Mouse (Mus musculus): ENCODE data around the gene Rere. TPM values are rescaled to one million over a fixed set of nuclear protein-coding genes. Genes with fewer than 3 reads are reported as not detected.
"Not testable (repeated sequence)": the region's sequence is repeated elsewhere in the genome, so short reads cannot be mapped to it uniquely, and the experiment has no call there.

Rere gene
- polyA plus RNA-seq, 1 experiment from 2014 or later = 23.1 TPM

- 73% methylated on average over 15 of the region's 15 CpGs for WGBS
- Histone ChIP-seq H3K27me3 (ENCODE audit: control insufficient read depth, insufficient read depth, low read length) (no peaks in the 10 kb centered on the region), H3K36me3 (ENCODE audit: control insufficient read depth, insufficient read depth, low read length) (no peaks in the 10 kb centered on the region), H3K4me1 (ENCODE audit: control insufficient read depth, insufficient read depth, low read length) (peaks cover 21% of the 10 kb centered on the region), H3K4me3 (replicated peaks; ENCODE audit: low read length) (no peak overlapping the region), H3K9me3 (replicated peaks; ENCODE audit: control insufficient read depth, low read length) (no peaks in the 10 kb centered on the region), H3K4me2 (ENCODE audit: low read depth, low read length) (no peak overlapping the region), H3K27ac (ENCODE audit: low read length) (no peak overlapping the region), H3K9ac (ENCODE audit: low read length) (no peak overlapping the region)
- no peak for ATAC-seq (ENCODE audit: insufficient read depth, low FRiP score)
These were observed 271.5 kb downstream of the Rere start for GRCm38 (mm10) chr4:150552751-150553600.

DNA sequence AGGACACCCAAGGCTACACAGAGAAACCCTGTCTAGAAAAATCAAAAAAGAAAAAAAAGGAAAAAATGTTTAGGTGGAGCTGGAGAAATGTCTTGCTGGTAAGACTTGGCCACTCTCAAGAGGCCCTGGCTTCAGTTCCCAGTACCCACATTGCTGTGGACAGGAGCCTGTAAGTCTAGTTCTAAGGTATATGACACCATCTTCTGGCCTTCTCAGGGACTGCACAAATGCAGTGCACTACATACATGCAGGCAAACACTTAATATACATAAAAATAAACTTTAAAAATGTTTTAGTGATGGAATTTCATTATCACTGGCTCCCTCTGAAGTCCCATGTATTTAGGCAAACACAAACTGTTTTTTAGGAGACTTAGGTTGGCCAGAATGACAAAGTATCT lies 274.3 kb downstream of the Rere start:
- no peak overlapping the region for H3K4me3 ChIP-seq (replicated peaks; ENCODE audit: low read length)
- no peaks in the 10 kb centered on the region for H3K27me3 ChIP-seq (ENCODE audit: control insufficient read depth, insufficient read depth, low read length)
- H3K9me3 ChIP-seq (replicated peaks; ENCODE audit: control insufficient read depth, low read length) = no peaks in the 10 kb centered on the region
- ATAC-seq (ENCODE audit: insufficient read depth, low FRiP score) = no peak
- H3K36me3 ChIP-seq (ENCODE audit: control insufficient read depth, insufficient read depth, low read length) = no peaks in the 10 kb centered on the region
- no peak overlapping the region for H3K9ac ChIP-seq (ENCODE audit: low read length)
- H3K27ac ChIP-seq (ENCODE audit: low read length) = peak overlapping the region; percentile 89
- peaks cover 23% of the 10 kb centered on the region for H3K4me1 ChIP-seq (ENCODE audit: control insufficient read depth, insufficient read depth, low read length)
- H3K4me2 ChIP-seq (ENCODE audit: low read depth, low read length) = no peak overlapping the region

GRCm38 (mm10) chr4:150556382-150557221 lies 275.2 kb downstream of the Rere start:
- Histone ChIP-seq H3K4me2 (ENCODE audit: low read depth, low read length) (peak overlapping the region; percentile 36), H3K27ac (ENCODE audit: low read length) (peak overlapping the region; percentile 89), H3K36me3 (ENCODE audit: control insufficient read depth, insufficient read depth, low read length) (no peaks in the 10 kb centered on the region), H3K4me1 (ENCODE audit: control insufficient read depth, insufficient read depth, low read length) (peaks cover 21% of the 10 kb centered on the region), H3K4me3 (replicated peaks; ENCODE audit: low read length) (no peak overlapping the region), H3K9ac (ENCODE audit: low read length) (no peak overlapping the region; the same call in 1 of the 2 replicates), H3K9me3 (replicated peaks; ENCODE audit: control insufficient read depth, low read length) (no peaks in the 10 kb centered on the region), H3K27me3 (ENCODE audit: control insufficient read depth, insufficient read depth, low read length) (no peaks in the 10 kb centered on the region)
- 13% methylated on average over 17 of the region's 17 CpGs for WGBS
- ATAC-seq (ENCODE audit: insufficient read depth, low FRiP score) = peak; percentile 68; the same call in 1 of the 2 replicates

DNA sequence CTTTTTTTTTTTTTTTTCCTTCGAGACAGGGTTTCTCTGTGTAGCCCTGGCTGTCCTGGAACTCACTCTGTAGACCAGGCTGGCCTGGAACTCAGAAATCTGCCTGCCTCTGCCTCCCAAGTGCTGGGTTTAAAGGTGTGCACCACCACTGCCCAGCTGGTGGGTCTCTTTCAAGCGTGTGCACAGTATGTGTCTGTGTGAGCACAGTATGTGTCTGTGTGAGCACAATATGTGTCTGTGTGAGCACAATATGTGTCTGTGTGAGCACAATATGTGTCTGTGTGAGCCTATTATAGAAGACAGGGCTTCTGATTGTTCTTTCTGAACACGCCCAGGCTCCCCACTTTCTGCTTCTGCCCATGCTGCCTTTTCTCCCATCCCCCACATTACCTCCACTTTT lies 275.8 kb downstream of the Rere start:
- ATAC-seq (ENCODE audit: insufficient read depth, low FRiP score); H3K27ac ChIP-seq (ENCODE audit: low read length); H3K4me3 ChIP-seq (replicated peaks; ENCODE audit: low read length): not testable (repeated sequence)

GRCm38 (mm10) chr4:150557976-150558375 lies 276.5 kb downstream of the Rere start:
- H3K9ac ChIP-seq (ENCODE audit: low read length) = no peak overlapping the region
- no peaks in the 10 kb centered on the region for H3K9me3 ChIP-seq (replicated peaks; ENCODE audit: control insufficient read depth, low read length)
- H3K27me3 ChIP-seq (ENCODE audit: control insufficient read depth, insufficient read depth, low read length) = no peaks in the 10 kb centered on the region
- no peak overlapping the region for H3K4me3 ChIP-seq (replicated peaks; ENCODE audit: low read length)
- no peak overlapping the region for H3K27ac ChIP-seq (ENCODE audit: low read length)
- no peak for ATAC-seq (ENCODE audit: insufficient read depth, low FRiP score)
- H3K4me1 ChIP-seq (ENCODE audit: control insufficient read depth, insufficient read depth, low read length) = peaks cover 23% of the 10 kb centered on the region
- whole genome bisulfite sequencing = 42% methylated on average over 1 of the region's 1 CpGs
- H3K4me2 ChIP-seq (ENCODE audit: low read depth, low read length) = no peak overlapping the region
- H3K36me3 ChIP-seq (ENCODE audit: control insufficient read depth, insufficient read depth, low read length) = no peaks in the 10 kb centered on the region

More for the DNA sequence above, 275.8 kb downstream of the Rere start:
- peaks cover 23% of the 10 kb centered on the region for H3K4me1 ChIP-seq (ENCODE audit: control insufficient read depth, insufficient read depth, low read length)
- not testable (repeated sequence) for H3K9me3 ChIP-seq (replicated peaks; ENCODE audit: control insufficient read depth, low read length); H3K27me3 ChIP-seq (ENCODE audit: control insufficient read depth, insufficient read depth, low read length); H3K4me2 ChIP-seq (ENCODE audit: low read depth, low read length); H3K36me3 ChIP-seq (ENCODE audit: control insufficient read depth, insufficient read depth, low read length); H3K9ac ChIP-seq (ENCODE audit: low read length)
- 67% methylated on average over 3 of the region's 3 CpGs for WGBS

- no peak overlapping the region for H3K4me3 ChIP-seq (replicated peaks; ENCODE audit: low read length)
- ATAC-seq (ENCODE audit: insufficient read depth, low FRiP score) = no peak
- H3K27ac ChIP-seq (ENCODE audit: low read length) = no peak overlapping the region
- H3K27me3 ChIP-seq (ENCODE audit: control insufficient read depth, insufficient read depth, low read length) = no peaks in the 10 kb centered on the region
- H3K4me2 ChIP-seq (ENCODE audit: low read depth, low read length) = no peak overlapping the region
- H3K4me1 ChIP-seq (ENCODE audit: control insufficient read depth, insufficient read depth, low read length) = peaks cover 28% of the 10 kb centered on the region
- no peak overlapping the region for H3K9ac ChIP-seq (ENCODE audit: low read length)
- H3K9me3 ChIP-seq (replicated peaks; ENCODE audit: control insufficient read depth, low read length) = no peaks in the 10 kb centered on the region
- no peaks in the 10 kb centered on the region for H3K36me3 ChIP-seq (ENCODE audit: control insufficient read depth, insufficient read depth, low read length)
- WGBS = 59% methylated on average over 3 of the region's 3 CpGs
These were observed 278.1 kb downstream of the Rere start for GRCm38 (mm10) chr4:150559514-150559913.

GRCm38 (mm10) chr4:150563281-150563680 lies 281.8 kb downstream of the Rere start:
- no peaks in the 10 kb centered on the region for H3K36me3 ChIP-seq (ENCODE audit: control insufficient read depth, insufficient read depth, low read length)
- no peaks in the 10 kb centered on the region for H3K9me3 ChIP-seq (replicated peaks; ENCODE audit: control insufficient read depth, low read length)
- no peak overlapping the region for H3K27ac ChIP-seq (ENCODE audit: low read length)
- ATAC-seq (ENCODE audit: insufficient read depth, low FRiP score) = no peak
- WGBS = 48% methylated on average over 5 of the region's 5 CpGs
- no peak overlapping the region for H3K9ac ChIP-seq (ENCODE audit: low read length)
- no peaks in the 10 kb centered on the region for H3K27me3 ChIP-seq (ENCODE audit: control insufficient read depth, insufficient read depth, low read length)
- H3K4me2 ChIP-seq (ENCODE audit: low read depth, low read length) = no peak overlapping the region
- no peak overlapping the region for H3K4me3 ChIP-seq (replicated peaks; ENCODE audit: low read length)
- peaks cover 16% of the 10 kb centered on the region for H3K4me1 ChIP-seq (ENCODE audit: control insufficient read depth, insufficient read depth, low read length)

DNA sequence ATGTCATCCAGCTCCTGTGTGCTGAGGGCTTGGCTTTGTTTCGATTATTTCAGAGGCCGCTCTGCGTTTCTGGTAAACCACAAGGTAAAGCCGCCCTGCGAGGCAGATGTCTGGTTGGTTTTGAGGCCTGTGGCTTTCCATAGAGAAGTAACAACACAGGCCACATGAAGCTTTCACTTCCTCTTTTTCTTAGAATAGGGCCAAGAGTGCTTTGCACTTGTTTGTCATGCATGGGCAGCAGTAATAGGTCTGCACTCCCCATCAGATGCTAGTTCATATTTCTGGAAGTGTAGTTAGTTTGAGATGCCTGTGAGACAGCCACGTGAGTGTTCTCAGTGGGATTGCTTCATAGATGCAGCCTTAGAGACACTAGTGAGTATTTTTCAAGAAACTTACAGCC lies 284.7 kb downstream of the Rere start:
- no peak overlapping the region for H3K9ac ChIP-seq (ENCODE audit: low read length)
- no peak for ATAC-seq (ENCODE audit: insufficient read depth, low FRiP score)
- 72% methylated on average over 6 of the region's 6 CpGs for WGBS
- H3K27ac ChIP-seq (ENCODE audit: low read length) = no peak overlapping the region
- peaks cover 21% of the 10 kb centered on the region for H3K4me1 ChIP-seq (ENCODE audit: control insufficient read depth, insufficient read depth, low read length)
- no peaks in the 10 kb centered on the region for H3K27me3 ChIP-seq (ENCODE audit: control insufficient read depth, insufficient read depth, low read length)
- H3K4me3 ChIP-seq (replicated peaks; ENCODE audit: low read length) = no peak overlapping the region
- H3K36me3 ChIP-seq (ENCODE audit: control insufficient read depth, insufficient read depth, low read length) = no peaks in the 10 kb centered on the region
- no peaks in the 10 kb centered on the region for H3K9me3 ChIP-seq (replicated peaks; ENCODE audit: control insufficient read depth, low read length)
- no peak overlapping the region for H3K4me2 ChIP-seq (ENCODE audit: low read depth, low read length)

All from stomach, embryonic 16.5 days (tissue).